Mouse (Mus musculus): ENCODE results near the gene Nap1l1. TPM values are rescaled to one million over a fixed set of nuclear protein-coding genes. Genes with fewer than 3 reads are reported as not detected.
A peak's percentile ranks its signal among the peaks of the same experiment; 100 is the strongest.
"Not testable (repeated sequence)": the region's sequence is repeated elsewhere in the genome, so short reads cannot be mapped to it uniquely, and the experiment has no call there.

Gene Nap1l1
- polyA plus RNA-seq (2012; ENCODE audit: insufficient read depth, low replicate concordance), result 40.1 and 96.6 TPM in 2 replicates

- H3K4me1 ChIP-seq, result peaks cover 44% of the 10 kb centered on the region
- H3K4me3 ChIP-seq (replicated peaks), result peak within 1 kb of the TSS; percentile 97
- TF ChIP-seq FLI1 (IDR thresholded peaks at IDR 0.05; ENCODE audit: low read length) (no peak), GATA1 (IDR thresholded peaks at IDR 0.05; ENCODE audit: borderline replicate concordance, low read length) (no peak)
- H3K27me3 ChIP-seq (replicated peaks), result no peaks in the 10 kb centered on the region
- H3K36me3 ChIP-seq (replicated peaks; ENCODE audit: low read length), result peaks cover 13% of the 10 kb centered on the region
- H3K9me3 ChIP-seq, result no peaks in the 10 kb centered on the region
Observed at GRCm38 (mm10) chr10:111472686-111473510, at the start of gene Nap1l1. TSS of gene Nap1l1 (plus strand) at chr10:111473223.

- Histone ChIP-seq H3K4me3 (replicated peaks) (no peak overlapping the region), H3K36me3 (replicated peaks; ENCODE audit: low read length) (peaks cover 3% of the 10 kb centered on the region), H3K4me1 (peaks cover 31% of the 10 kb centered on the region), H3K9me3 (peaks cover 3% of the 10 kb centered on the region), H3K27me3 (replicated peaks) (no peaks in the 10 kb centered on the region)
- TF ChIP-seq GATA1 (IDR thresholded peaks at IDR 0.05; ENCODE audit: borderline replicate concordance, low read length) (no peak), FLI1 (IDR thresholded peaks at IDR 0.05; ENCODE audit: low read length) (no peak)
Observed at GRCm38 (mm10) chr10:111426491-111426890, 46.5 kb upstream of the Nap1l1 start.

GRCm38 (mm10) chr10:111433502-111433901, 39.5 kb upstream of the Nap1l1 start:
- peaks cover 6% of the 10 kb centered on the region for H3K36me3 ChIP-seq (replicated peaks; ENCODE audit: low read length)
- no peaks in the 10 kb centered on the region for H3K27me3 ChIP-seq (replicated peaks)
- peaks cover 16% of the 10 kb centered on the region; the same call in 1 of the 2 replicates for H3K4me1 ChIP-seq
- H3K9me3 ChIP-seq, result peaks cover 9% of the 10 kb centered on the region
- no peak for TF ChIP-seq FLI1 (IDR thresholded peaks at IDR 0.05; ENCODE audit: low read length)
- TF ChIP-seq GATA1 (IDR thresholded peaks at IDR 0.05; ENCODE audit: borderline replicate concordance, low read length), result no peak
- H3K4me3 ChIP-seq (replicated peaks), result no peak overlapping the region

GRCm38 (mm10) chr10:111441034-111441440, 32.0 kb upstream of the Nap1l1 start:
- H3K27me3 ChIP-seq (replicated peaks), result no peaks in the 10 kb centered on the region
- peaks cover 67% of the 10 kb centered on the region for H3K4me1 ChIP-seq
- H3K9me3 ChIP-seq, result peaks cover 5% of the 10 kb centered on the region
- TF ChIP-seq FLI1 (IDR thresholded peaks at IDR 0.05; ENCODE audit: low read length), result no peak
- TF ChIP-seq GATA1 (IDR thresholded peaks at IDR 0.05; ENCODE audit: borderline replicate concordance, low read length), result peak; percentile 72; the same call in 2 of the 3 replicates
- peaks cover 5% of the 10 kb centered on the region for H3K36me3 ChIP-seq (replicated peaks; ENCODE audit: low read length)
- peak overlapping the region; percentile 83 for H3K4me3 ChIP-seq (replicated peaks)

- H3K9me3 ChIP-seq, result no peaks in the 10 kb centered on the region
- H3K27me3 ChIP-seq (replicated peaks), result no peaks in the 10 kb centered on the region
Observed at GRCm38 (mm10) chr10:111444199-111444598, 28.8 kb upstream of the Nap1l1 start.

GRCm38 (mm10) chr10:111445939-111446671, 26.9 kb upstream of the Nap1l1 start:
- Histone ChIP-seq H3K27me3 (replicated peaks) (no peaks in the 10 kb centered on the region), H3K36me3 (replicated peaks; ENCODE audit: low read length) (peaks cover 2% of the 10 kb centered on the region), H3K9me3 (no peaks in the 10 kb centered on the region), H3K4me1 (peaks cover 94% of the 10 kb centered on the region), H3K4me3 (replicated peaks) (peak overlapping the region; percentile 85)
- TF ChIP-seq FLI1 (IDR thresholded peaks at IDR 0.05; ENCODE audit: low read length) (no peak), GATA1 (IDR thresholded peaks at IDR 0.05; ENCODE audit: borderline replicate concordance, low read length) (no peak)

More at GRCm38 (mm10) chr10:111444199-111444598, 28.8 kb upstream of the Nap1l1 start:
- Histone ChIP-seq H3K4me3 (replicated peaks) (no peak overlapping the region), H3K4me1 (peaks cover 97% of the 10 kb centered on the region), H3K36me3 (replicated peaks; ENCODE audit: low read length) (peaks cover 2% of the 10 kb centered on the region)
- no peak for TF ChIP-seq GATA1 (IDR thresholded peaks at IDR 0.05; ENCODE audit: borderline replicate concordance, low read length)
- no peak for TF ChIP-seq FLI1 (IDR thresholded peaks at IDR 0.05; ENCODE audit: low read length)

GRCm38 (mm10) chr10:111446672-111447008, 26.4 kb upstream of the Nap1l1 start:
- H3K9me3 ChIP-seq; H3K36me3 ChIP-seq (replicated peaks; ENCODE audit: low read length); H3K27me3 ChIP-seq (replicated peaks): not testable (repeated sequence)
- H3K4me3 ChIP-seq (replicated peaks), result peak overlapping the region; percentile 85
- peaks cover 91% of the 10 kb centered on the region for H3K4me1 ChIP-seq

GRCm38 (mm10) chr10:111449662-111450061, 23.4 kb upstream of the Nap1l1 start:
- not testable (repeated sequence) for H3K36me3 ChIP-seq (replicated peaks; ENCODE audit: low read length); H3K9me3 ChIP-seq; H3K4me3 ChIP-seq (replicated peaks); H3K27me3 ChIP-seq (replicated peaks)
- peaks cover 80% of the 10 kb centered on the region for H3K4me1 ChIP-seq

GRCm38 (mm10) chr10:111451683-111452322, 21.2 kb upstream of the Nap1l1 start:
- no peak overlapping the region for H3K4me3 ChIP-seq (replicated peaks)
- no peaks in the 10 kb centered on the region for H3K9me3 ChIP-seq
- no peaks in the 10 kb centered on the region for H3K27me3 ChIP-seq (replicated peaks)
- H3K36me3 ChIP-seq (replicated peaks; ENCODE audit: low read length), result peaks cover 2% of the 10 kb centered on the region
- peaks cover 68% of the 10 kb centered on the region for H3K4me1 ChIP-seq
- no peak for TF ChIP-seq FLI1 (IDR thresholded peaks at IDR 0.05; ENCODE audit: low read length)
- no peak for TF ChIP-seq GATA1 (IDR thresholded peaks at IDR 0.05; ENCODE audit: borderline replicate concordance, low read length)

- TF ChIP-seq FLI1 (IDR thresholded peaks at IDR 0.05; ENCODE audit: low read length), result no peak
- TF ChIP-seq GATA1 (IDR thresholded peaks at IDR 0.05; ENCODE audit: borderline replicate concordance, low read length), result no peak
- no peaks in the 10 kb centered on the region for H3K9me3 ChIP-seq
- H3K4me1 ChIP-seq, result peaks cover 62% of the 10 kb centered on the region
- no peak overlapping the region for H3K4me3 ChIP-seq (replicated peaks)
- H3K27me3 ChIP-seq (replicated peaks), result no peaks in the 10 kb centered on the region
- no peaks in the 10 kb centered on the region for H3K36me3 ChIP-seq (replicated peaks; ENCODE audit: low read length)
Observed at GRCm38 (mm10) chr10:111452426-111452825, 20.6 kb upstream of the Nap1l1 start.
